ENCODE assay signal across 19 mouse cellular contexts in the genomic region with DNA sequence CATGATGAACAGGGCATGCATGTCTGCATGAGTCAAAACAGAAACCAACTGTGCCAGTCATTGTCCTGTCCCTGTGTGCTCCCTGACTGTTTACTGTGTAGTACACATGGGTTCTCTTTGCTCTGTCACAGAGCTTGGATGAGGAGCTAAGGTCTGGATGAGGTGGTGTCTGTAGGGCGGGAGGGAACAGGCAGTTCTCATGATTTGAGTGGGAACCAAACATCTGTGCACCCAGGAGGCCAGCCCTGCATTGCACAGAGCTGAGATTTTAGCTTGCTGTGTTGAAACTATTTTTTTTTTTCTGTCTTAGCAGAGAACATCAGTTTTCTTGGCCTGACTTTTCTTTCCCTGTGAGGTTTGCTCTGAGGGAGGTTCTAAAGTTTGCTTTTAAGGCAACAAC. TPM values are rescaled to one million over a fixed set of nuclear protein-coding genes. Genes with fewer than 3 reads are reported as not detected.
DNase-seq lines count a peak whose midpoint lies in the region; ATAC-seq and TF ChIP-seq lines count a peak whose summit lies in the region.
"Had no signal": no experiment of that assay in that cellular context is flagged by ENCODE, and none has a peak within 500 bp of the region (broad histone marks: within the 10 kb centered on the region; RNA-seq: fewer than 3 reads in every experiment).

No protein-coding gene starts in this region.

- no peak overlapping the region for H3K4me3 ChIP-seq in limb, embryonic 14.5 days (replicated peaks; ENCODE audit: low read length)
- no peak overlapping the region for H3K4me3 ChIP-seq in limb, embryonic 10.5 days
- no peak overlapping the region for H3K4me3 ChIP-seq in gastrocnemius, adult 2 months
- H3K4me3 ChIP-seq: erythroblast, embryonic 14.5 days; hindbrain, embryonic 13.5 days; intestine, embryonic 15.5 days; lung, embryonic 15.5 days; midbrain, embryonic 10.5 days; neural tube, embryonic 15.5 days had no signal

- H3K4me2 ChIP-seq in limb, embryonic 14.5 days (replicated peaks; ENCODE audit: low read depth, low read length, severe bottlenecking) = no peak overlapping the region
- H3K4me2 ChIP-seq: hindbrain, embryonic 13.5 days; intestine, embryonic 15.5 days; lung, embryonic 15.5 days; neural tube, embryonic 15.5 days had no signal

- no peaks in the 10 kb centered on the region for H3K27me3 ChIP-seq in limb, embryonic 14.5 days (ENCODE audit: control insufficient read depth, insufficient read depth, low read length)
- H3K27me3 ChIP-seq in limb, embryonic 10.5 days (ENCODE audit: low read depth, poor library complexity, severe bottlenecking) = no peaks in the 10 kb centered on the region
- H3K27me3 ChIP-seq: hindbrain, embryonic 13.5 days; intestine, embryonic 15.5 days; lung, embryonic 15.5 days; neural tube, embryonic 15.5 days had no signal

- ATAC-seq in limb, embryonic 14.5 days (ENCODE audit: low FRiP score, low read depth) = no peak
- ATAC-seq: CD4-positive, CD25-positive, alpha-beta regulatory T cell, adult 4 months; forebrain, embryonic 16.5 days; intestine, embryonic 15.5 days had no signal

- H3K4me1 ChIP-seq in limb, embryonic 14.5 days (ENCODE audit: control insufficient read depth, insufficient read depth, low read length) = peaks cover 6% of the 10 kb centered on the region; the same call in 1 of the 2 replicates
- H3K4me1 ChIP-seq in limb, embryonic 10.5 days = no peaks in the 10 kb centered on the region

- no peak overlapping the region for H3K27ac ChIP-seq in limb, embryonic 14.5 days (replicated peaks; ENCODE audit: low read depth, low read length)
- H3K27ac ChIP-seq in limb, embryonic 10.5 days = no peak overlapping the region
- H3K27ac ChIP-seq in gastrocnemius, adult 2 months = peak overlapping the region; percentile 84
- H3K27ac ChIP-seq: hindbrain, embryonic 13.5 days; intestine, embryonic 15.5 days; lung, embryonic 15.5 days; midbrain, embryonic 10.5 days; neural tube, embryonic 15.5 days had no signal

- intact Hi-C loops in gastrocnemius, adult 2 months (cut with DNase I) = no loop called here
- intact Hi-C loops in heart, postnatal 36 days (cut with DNase I) = no loop called here

- no peak for TF ChIP-seq POLR2A in limb, embryonic 14.5 days (IDR thresholded peaks at IDR 0.05; ENCODE audit: borderline replicate concordance, extremely low read depth, insufficient read depth, insufficient read length)

- peaks cover 28% of the 10 kb centered on the region for H3K36me3 ChIP-seq in limb, embryonic 14.5 days (ENCODE audit: control insufficient read depth, insufficient read depth, low read length)
- H3K36me3 ChIP-seq in limb, embryonic 10.5 days = peaks cover 58% of the 10 kb centered on the region
- H3K36me3 ChIP-seq: hindbrain, embryonic 13.5 days; intestine, embryonic 15.5 days; midbrain, embryonic 10.5 days; neural tube, embryonic 15.5 days had no signal

- WGBS in limb, embryonic 14.5 days = 93% methylated on average over 1 of the region's 1 CpGs
- WGBS in limb, embryonic 10.5 days = 87% methylated on average over 1 of the region's 1 CpGs

- TF ChIP-seq CTCF in gastrocnemius, adult 2 months (IDR thresholded peaks at IDR 0.05) = no peak

- DNase-seq in limb, embryonic 14.5 days (ENCODE audit: low spot score) = peak; percentile 13
- DNase-seq in limb, embryonic 10.5 days (ENCODE audit: low spot score) = no peak
- peak; percentile 47 for DNase-seq in brain, adult 2 months (ENCODE audit: low read depth, low spot score)
- peak; percentile 72 for DNase-seq in gastrocnemius, adult 2 months
- peak; percentile 35 to 44 for DNase-seq in heart, postnatal 36 days
- no peak for DNase-seq in left cerebral cortex, adult 11 months (ENCODE audit: low spot score)
- DNase-seq in right cerebral cortex, postnatal 10 days (ENCODE audit: low spot score in 2 of 2) = no peak
- DNase-seq: adrenal gland, postnatal 36 days; cerebellum, postnatal 10 days; embryo, embryonic 11 days had no signal

- H3K9me3 ChIP-seq in limb, embryonic 14.5 days (ENCODE audit: control insufficient read depth, low read length) = no peaks in the 10 kb centered on the region
- no peaks in the 10 kb centered on the region for H3K9me3 ChIP-seq in limb, embryonic 10.5 days (replicated peaks)
- H3K9me3 ChIP-seq: hindbrain, embryonic 13.5 days; intestine, embryonic 15.5 days; lung, embryonic 15.5 days; midbrain, embryonic 10.5 days; neural tube, embryonic 15.5 days had no signal

- H3K9ac ChIP-seq in limb, embryonic 14.5 days (ENCODE audit: low read depth, low read length, severe bottlenecking) = no peak overlapping the region
- H3K9ac ChIP-seq: hindbrain, embryonic 13.5 days; intestine, embryonic 15.5 days; lung, embryonic 15.5 days; neural tube, embryonic 15.5 days had no signal

RNA-seq across cellular contexts. Expression of gene Nid1, which starts 50.5 kb away (rescaled TPM):
- polyA plus RNA-seq in limb, embryonic 14.5 days (2012; rRNA removed) = 143 and 145 TPM in 2 replicates
- polyA plus RNA-seq in limb, embryonic 14.5 days (2014; fragmentation: Nextera tagmentation; extraction: Ambion mirVana) = 104 and 108 TPM in 2 replicates
- polyA plus RNA-seq in limb, embryonic 10.5 days (2016; fragmentation: Nextera tagmentation; extraction: Ambion mirVana) = 46.8 and 58.6 TPM in 2 replicates
- total RNA-seq in gastrocnemius, adult 2 months (2021) = 10 to 100 TPM; 37.3 to 49.2 TPM
- 100 to 1,000 TPM in 1 of 2 experiments, 10 to 100 TPM in 1; 81.2 to 107 TPM for total RNA-seq in heart, postnatal 36 days (2021)
- total RNA-seq: MEL had no signal
- polyA plus RNA-seq: erythroblast, embryonic 14.5 days had no signal

Comparison
In these comparisons a context has a peak if more than half of its experiments do, and no peak if none do; other contexts are left out.
1. DNase-seq: peak in limb, embryonic 14.5 days (single experiment), brain, adult 2 months (single experiment), gastrocnemius, adult 2 months (single experiment) and heart, postnatal 36 days (2 of 2); none in limb, embryonic 10.5 days (single experiment), left cerebral cortex, adult 11 months (single experiment) and right cerebral cortex, postnatal 10 days (0 of 2).